Mouse (Mus musculus): ENCODE data around the gene BC055324.

BC055324 gene

GRCm38 (mm10) chr1:163942056-163942455, 52.5 kb downstream of the BC055324 start:
- no peak for DNase-seq (ENCODE audit: low spot score)

GRCm38 (mm10) chr1:163934591-163934990, 60.0 kb downstream of the BC055324 start:
- no peak for DNase-seq (ENCODE audit: low spot score)

GRCm38 (mm10) chr1:163931801-163932200, 62.8 kb downstream of the BC055324 start:
- no peak for DNase-seq (ENCODE audit: low spot score)

- no peak for DNase-seq (ENCODE audit: low spot score)
Measured at GRCm38 (mm10) chr1:163930458-163930794, 64.2 kb downstream of the BC055324 start.

GRCm38 (mm10) chr1:163929636-163930457, 64.7 kb downstream of the BC055324 start:
- peak; percentile 96 for DNase-seq (ENCODE audit: low spot score)

GRCm38 (mm10) chr1:163928846-163929245, 65.8 kb downstream of the BC055324 start, which contains the start of gene Scyl3:
Scyl3 (plus strand) TSS chr1:163929100.
- DNase-seq (ENCODE audit: low spot score) = no peak

GRCm38 (mm10) chr1:163924093-163924492, 70.5 kb downstream of the BC055324 start:
- no peak for DNase-seq (ENCODE audit: low spot score)

GRCm38 (mm10) chr1:163917349-163918160, 77.0 kb downstream of the BC055324 start:
- no peak for DNase-seq (ENCODE audit: low spot score)

- no peak for DNase-seq (ENCODE audit: low spot score)
Measured at GRCm38 (mm10) chr1:163911981-163912380, 82.6 kb downstream of the BC055324 start.

GRCm38 (mm10) chr1:163910785-163911184, 83.8 kb downstream of the BC055324 start:
- DNase-seq (ENCODE audit: low spot score) = no peak

- peak; percentile 81 for DNase-seq (ENCODE audit: low spot score)
Measured at GRCm38 (mm10) chr1:163910343-163910742, 84.3 kb downstream of the BC055324 start.

GRCm38 (mm10) chr1:163908389-163908788, 86.2 kb downstream of the BC055324 start:
- no peak for DNase-seq (ENCODE audit: low spot score)

GRCm38 (mm10) chr1:163907007-163907811, 87.4 kb downstream of the BC055324 start:
- DNase-seq (ENCODE audit: low spot score) = peak; percentile 54

- DNase-seq (ENCODE audit: low spot score) = no peak
Measured at GRCm38 (mm10) chr1:163903411-163903810, 91.2 kb downstream of the BC055324 start.

- DNase-seq (ENCODE audit: low spot score) = no peak
Measured at GRCm38 (mm10) chr1:163900168-163900567, 94.4 kb downstream of the BC055324 start.

GRCm38 (mm10) chr1:163899575-163899974, 95.0 kb downstream of the BC055324 start:
- no peak for DNase-seq (ENCODE audit: low spot score)

- peak; percentile 61 for DNase-seq (ENCODE audit: low spot score)
Measured at GRCm38 (mm10) chr1:163898291-163898764, 96.3 kb downstream of the BC055324 start.

Data from embryo, embryonic 10.5 days (tissue).